Mouse (Mus musculus) CH12.LX (cell line): ENCODE measurements around the gene Klk1b4. TPM values are rescaled to one million over a fixed set of nuclear protein-coding genes. Genes with fewer than 3 reads are reported as not detected.

ENCODE experiments used
- DNase-seq: peaks from one replicate; pipeline ENCODE4 v3.0.0-alpha.2; 2013; ENCODE audit errors: extremely low read depth
- H3K27ac ChIP-seq: 2 replicates; pipeline ENCODE4 v1.5.1; 2012; ENCODE audit warnings: low read depth, mild to moderate bottlenecking, control low read depth, moderate library complexity; ENCODE audit not compliant: insufficient read depth
- H3K27me3 ChIP-seq: replicated peaks from 2 replicates; pipeline ENCODE3; 2012; ENCODE audit warnings: inconsistent platforms
- H3K36me3 ChIP-seq, 2 experiments: replicated peaks in 1 of 2; 2 replicates each; pipeline versions ENCODE3 to v1.6.1; 2012; ENCODE audit warnings: inconsistent platforms in 1 of 2, low read length in 1 of 2, mild to moderate bottlenecking in 1 of 2, mixed read lengths in 1 of 2, moderate library complexity in 1 of 2; ENCODE audit not compliant: control insufficient read depth in 1 of 2, insufficient read depth in 1 of 2
- H3K4me1 ChIP-seq, 2 experiments: 2 replicates each; pipeline ENCODE4 v1.6.1; 2012; ENCODE audit warnings: inconsistent platforms in 1 of 2, moderate library complexity in 1 of 2; ENCODE audit not compliant: insufficient read depth in 2 of 2, control insufficient read depth in 1 of 2
- H3K4me2 ChIP-seq: 2 replicates; pipeline ENCODE4 v1.6.1; 2012; ENCODE audit warnings: low read depth, mild to moderate bottlenecking, control low read depth; ENCODE audit not compliant: poor library complexity, insufficient read depth, severe bottlenecking
- H3K4me3 ChIP-seq, 3 experiments: fragments of 150-350 bp in 1 of 3; sonication (generic) in 1 of 3; replicated peaks in 1 of 3; 2 replicates each; pipeline versions ENCODE3 to v1.5.1; 2011 to 2012; ENCODE audit warnings: low read depth in 2 of 3, low read length in 2 of 3, mild to moderate bottlenecking in 2 of 3, moderate library complexity in 2 of 3, control low read depth in 1 of 3, improper control_type of control experiment in 1 of 3, inconsistent platforms in 1 of 3, mixed read lengths in 1 of 3; ENCODE audit not compliant: poor library complexity in 1 of 3
- H3K79me2 ChIP-seq: replicated peaks from 2 replicates; pipeline ENCODE4 v1.6.1; 2012; ENCODE audit warnings: mild to moderate bottlenecking, moderate library complexity; ENCODE audit not compliant: control insufficient read depth, poor library complexity, insufficient read depth, severe bottlenecking; ENCODE audit errors: extremely low read depth
- H3K9ac ChIP-seq: 2 replicates; pipeline ENCODE4 v1.6.1; 2012; ENCODE audit warnings: low read depth, mild to moderate bottlenecking, control low read depth, moderate library complexity; ENCODE audit not compliant: insufficient read depth
- H3K9me3 ChIP-seq: replicated peaks from 2 replicates; pipeline ENCODE3; 2012; ENCODE audit warnings: low read length, inconsistent platforms, mixed read lengths
- BHLHE40 ChIP-seq: IDR thresholded peaks from 2 replicates; pipeline ENCODE4 v1.6.1; 2011; ENCODE audit warnings: mild to moderate bottlenecking, low read depth, low read length, improper control_type of control experiment
- CHD1 ChIP-seq: IDR thresholded peaks from 2 replicates; pipeline ENCODE4 v1.6.1; 2012; ENCODE audit warnings: low read depth, low read length, improper control_type of control experiment, inconsistent platforms
- CHD2 ChIP-seq: IDR thresholded peaks from 2 replicates; pipeline ENCODE4 v1.6.1; 2011; ENCODE audit warnings: low read length, improper control_type of control experiment
- CTCF ChIP-seq, 2 experiments: IDR thresholded peaks in 1 of 2; conservative IDR thresholded peaks in 1 of 2; 2 replicates each; pipeline ENCODE4 v1.5.1; 2011 to 2012; ENCODE audit warnings: low read depth in 2 of 2, low read length in 2 of 2, improper control_type of control experiment in 1 of 2, inconsistent platforms in 1 of 2, mild to moderate bottlenecking in 1 of 2, moderate library complexity in 1 of 2
- E2F4 ChIP-seq: IDR thresholded peaks from 2 replicates; pipeline ENCODE4 v1.6.1; 2011; ENCODE audit warnings: low read depth, low read length, improper control_type of control experiment; ENCODE audit not compliant: insufficient replicate concordance
- ELF1 ChIP-seq: IDR thresholded peaks from 2 replicates; pipeline ENCODE4 v1.6.1; 2014; ENCODE audit warnings: low read depth, mild to moderate bottlenecking, inconsistent platforms, low read length, improper control_type of control experiment
- EP300 ChIP-seq: IDR thresholded peaks from 2 replicates; pipeline ENCODE4 v1.6.1; 2011; ENCODE audit warnings: low read length, improper control_type of control experiment
- ETS1 ChIP-seq: conservative IDR thresholded peaks from 2 replicates; pipeline ENCODE4 v1.6.1; 2012; ENCODE audit warnings: low read depth, mild to moderate bottlenecking, inconsistent platforms, low read length, improper control_type of control experiment, moderate library complexity
- GABPA ChIP-seq: IDR thresholded peaks from 2 replicates; pipeline ENCODE4 v1.6.1; 2012; ENCODE audit warnings: low read depth, low read length, improper control_type of control experiment, inconsistent platforms; ENCODE audit not compliant: insufficient replicate concordance
- HCFC1 ChIP-seq: IDR thresholded peaks from 2 replicates; pipeline ENCODE4 v1.6.1; 2012; ENCODE audit warnings: low read depth, mild to moderate bottlenecking, inconsistent platforms, low read length, improper control_type of control experiment
- IRF4 ChIP-seq: IDR thresholded peaks from 2 replicates; pipeline ENCODE4 v1.6.1; 2014; ENCODE audit warnings: low read depth, mild to moderate bottlenecking, inconsistent platforms, low read length, improper control_type of control experiment
- JUN ChIP-seq: IDR thresholded peaks from 2 replicates; pipeline ENCODE4 v1.6.1; 2011; ENCODE audit warnings: low read depth, mild to moderate bottlenecking, low read length, improper control_type of control experiment, moderate library complexity; ENCODE audit not compliant: insufficient read depth
- JUND ChIP-seq: conservative IDR thresholded peaks from 2 replicates; pipeline ENCODE4 v1.6.1; 2011; ENCODE audit warnings: low read depth, low read length, improper control_type of control experiment
- KAT2A ChIP-seq: IDR thresholded peaks from 2 replicates; pipeline ENCODE4 v1.6.1; 2012; ENCODE audit warnings: low read length, improper control_type of control experiment, inconsistent platforms; ENCODE audit not compliant: insufficient replicate concordance
- MAFK ChIP-seq: IDR thresholded peaks from 2 replicates; pipeline ENCODE4 v1.6.1; 2011; ENCODE audit warnings: low read length, improper control_type of control experiment; ENCODE audit not compliant: insufficient replicate concordance
- MAX ChIP-seq: IDR thresholded peaks from 2 replicates; pipeline ENCODE4 v1.6.1; 2011; ENCODE audit warnings: low read length, improper control_type of control experiment
- MAZ ChIP-seq: IDR thresholded peaks from 2 replicates; pipeline ENCODE4 v1.6.1; 2012; ENCODE audit warnings: low read depth, mild to moderate bottlenecking, inconsistent platforms, low read length, improper control_type of control experiment, moderate library complexity
- MEF2A ChIP-seq: IDR thresholded peaks from 2 replicates; pipeline ENCODE4 v1.6.1; 2014; ENCODE audit warnings: low read depth, mild to moderate bottlenecking, inconsistent platforms, low read length, improper control_type of control experiment, borderline replicate concordance
- MXI1 ChIP-seq: IDR thresholded peaks from 2 replicates; pipeline ENCODE4 v1.6.1; 2011; ENCODE audit warnings: mild to moderate bottlenecking, low read depth, low read length, improper control_type of control experiment
- MYC ChIP-seq: IDR thresholded peaks from 2 replicates; pipeline ENCODE4 v1.6.1; 2011; ENCODE audit warnings: low read depth, mild to moderate bottlenecking, improper control_type of control experiment, low read length
- NELFE ChIP-seq: IDR thresholded peaks from 2 replicates; pipeline ENCODE4 v1.6.1; 2011; ENCODE audit warnings: low read depth, low read length, improper control_type of control experiment
- NRF1 ChIP-seq: IDR thresholded peaks from 2 replicates; pipeline ENCODE4 v1.6.1; 2014; ENCODE audit warnings: low read depth, mild to moderate bottlenecking, inconsistent platforms, low read length, improper control_type of control experiment, moderate library complexity
- PAX5 ChIP-seq: IDR thresholded peaks from 2 replicates; pipeline ENCODE4 v1.6.1; 2012; ENCODE audit warnings: low read length, inconsistent platforms, mixed read lengths
- POLR2A ChIP-seq: IDR thresholded peaks from 2 replicates; pipeline ENCODE4 v1.6.1; 2011; ENCODE audit warnings: low read depth, mild to moderate bottlenecking, improper control_type of control experiment, low read length
- POLR2AphosphoS2 ChIP-seq: IDR thresholded peaks from 2 replicates; pipeline ENCODE4 v1.6.1; 2011; ENCODE audit warnings: low read depth, low read length, improper control_type of control experiment
- RAD21 ChIP-seq: IDR thresholded peaks from 2 replicates; pipeline ENCODE4 v1.6.1; 2011; ENCODE audit warnings: low read depth, mild to moderate bottlenecking, low read length, improper control_type of control experiment, moderate library complexity
- RCOR1 ChIP-seq: conservative IDR thresholded peaks from 2 replicates; pipeline ENCODE4 v1.6.1; 2012; ENCODE audit warnings: low read depth, mild to moderate bottlenecking, inconsistent platforms, low read length, improper control_type of control experiment
- SIN3A ChIP-seq: IDR thresholded peaks from 2 replicates; pipeline ENCODE4 v1.6.1; 2012; ENCODE audit warnings: low read length, improper control_type of control experiment, inconsistent platforms
- SMC3 ChIP-seq: IDR thresholded peaks from 2 replicates; pipeline ENCODE4 v1.6.1; 2011; ENCODE audit warnings: low read depth, low read length, improper control_type of control experiment
- TBP ChIP-seq: conservative IDR thresholded peaks from 2 replicates; pipeline ENCODE4 v1.6.1; 2011; ENCODE audit warnings: low read depth, low read length, improper control_type of control experiment
- TCF12 ChIP-seq: IDR thresholded peaks from 2 replicates; pipeline ENCODE4 v1.6.1; 2014; ENCODE audit warnings: low read depth, mild to moderate bottlenecking, inconsistent platforms, low read length, improper control_type of control experiment
- UBTF ChIP-seq: IDR thresholded peaks from 2 replicates; pipeline ENCODE4 v1.6.1; 2012; ENCODE audit warnings: low read depth, mild to moderate bottlenecking, inconsistent platforms, low read length, improper control_type of control experiment, moderate library complexity
- USF1 ChIP-seq: IDR thresholded peaks from 2 replicates; pipeline ENCODE4 v1.6.1; 2014; ENCODE audit warnings: low read depth, mild to moderate bottlenecking, inconsistent platforms, low read length, improper control_type of control experiment
- USF2 ChIP-seq: conservative IDR thresholded peaks from 2 replicates; pipeline ENCODE4 v1.6.1; 2011; ENCODE audit warnings: low read depth, low read length, improper control_type of control experiment
- ZC3H11A ChIP-seq: IDR thresholded peaks from 2 replicates; pipeline ENCODE4 v1.6.1; 2012; ENCODE audit warnings: low read depth, mild to moderate bottlenecking, inconsistent platforms, low read length, improper control_type of control experiment
- ZKSCAN1 ChIP-seq: IDR thresholded peaks from 2 replicates; pipeline ENCODE4 v1.6.1; 2012; ENCODE audit warnings: low read depth, inconsistent platforms, low read length, improper control_type of control experiment, borderline replicate concordance
- ZMIZ1 ChIP-seq: IDR thresholded peaks from 2 replicates; pipeline ENCODE4 v1.6.1; 2012; ENCODE audit warnings: low read depth, mild to moderate bottlenecking, inconsistent platforms, low read length, improper control_type of control experiment
- ZNF384 ChIP-seq: IDR thresholded peaks from 2 replicates; pipeline ENCODE4 v1.6.1; 2012; ENCODE audit warnings: low read depth, low read length, improper control_type of control experiment, inconsistent platforms
- dilution Hi-C: fragments of 300-500 bp; cut with MboI; formaldehyde crosslinking; loops from 2 replicates; pipeline ENCODE4 v1.14.3; 2020; ENCODE audit warnings: low sequenced_read_pairs; ENCODE audit not compliant: extremely low pct_unique_long_range_greater_than_20kb, extremely low pct_ligation_motif_present
- in situ Hi-C: fragments of 300-500 bp; cut with MboI; formaldehyde crosslinking; loops from 3 replicates; pipeline ENCODE4 v1.14.3; 2019; ENCODE audit warnings: low sequenced_read_pairs, low pct_ligation_motif_present, low pct_unique_long_range_greater_than_20kb, mixed read lengths
- polyA plus RNA-seq: library from polyadenylated mRNA; unstranded; fragments of >175 nt; gene quantifications from 2 replicates; pipeline ENCODE4 v1.2.1, GENCODE M21; 2012; ENCODE audit warnings: low read depth; ENCODE audit not compliant: insufficient read length
- total RNA-seq, 2 experiments: library from RNA; depleted of rRNA; stranded (reverse); fragments of 300-350 nt in 1 of 2; fragments of >200 nt in 1 of 2; gene quantifications; 2 replicates each; pipeline ENCODE4 v1.2.3; 2012 to 2014

The Klk1b4 gene
- total and polyA plus RNA-seq, 3 experiments: not detected

GRCm38 (mm10) chr7:44246055-44246983 lies 39.1 kb downstream of the Klk1b4 start, which contains the start of the genes 1700028J19Rik and 2410002F23Rik:
Gene 1700028J19Rik (minus strand): TSS chr7:44246695.
Gene 2410002F23Rik (plus strand): TSS chr7:44246722.
- TF ChIP-seq POLR2AphosphoS2 (peak; percentile 98), NRF1 (no peak), NELFE (peak; percentile 99), JUND (no peak), UBTF (no peak), RAD21 (no peak), BHLHE40 (no peak; the same call in 1 of the 2 replicates), ETS1 (no peak), CHD1 (no peak), IRF4 (peak; percentile 20; the same call in 1 of the 2 replicates), ZKSCAN1 (no peak), MAZ (peak; percentile 97), ZNF384 (no peak), JUN (no peak), CHD2 (no peak), RCOR1 (no peak), USF2 (no peak), E2F4 (peak; percentile 89; the same call in 1 of the 2 replicates), MYC (peak; percentile 49; the same call in 1 of the 2 replicates), POLR2A (peak; percentile 99), PAX5 (no peak), MAX (peak; percentile 100), CTCF (conservative IDR thresholded peaks at IDR 0.05 in 1 of 2, IDR thresholded peaks at IDR 0.05 in 1 of 2; ENCODE audit: low read depth in 2 of 2, low read length in 2 of 2) (no peak; a peak in 1 of 4 replicates), SMC3 (no peak), ELF1 (peak; percentile 92), SIN3A (peak; percentile 93), TCF12 (peak; percentile 75), MAFK (no peak), GABPA (no peak), EP300 (no peak; the same call in 1 of the 2 replicates), MXI1 (peak; percentile 82), USF1 (no peak), MEF2A (no peak), ZMIZ1 (peak; percentile 98), HCFC1 (peak; percentile 83), KAT2A (peak; percentile 76; the same call in 1 of the 2 replicates), ZC3H11A (no peak), TBP (peak; percentile 96)
- TF ChIP-seq, all 38 proteins: peak for 16
- dilution Hi-C loops: no loop called here
- H3K9ac ChIP-seq: peak within 1 kb of the TSS; percentile 92
- DNase-seq: peak; percentile 87
- H3K79me2 ChIP-seq: peaks cover 18% of the 10 kb centered on the region
- H3K4me2 ChIP-seq: peak within 1 kb of the TSS; percentile 79
- in situ Hi-C loops: no loop called here
- H3K36me3 ChIP-seq: peaks cover 25 to 32% of the 10 kb centered on the region in 2 experiments
- H3K4me1 ChIP-seq: peaks cover 8 to 46% of the 10 kb centered on the region in 2 experiments
- H3K4me3 ChIP-seq: peak within 1 kb of the TSS; percentile 78 to 99 (median 95)
- no peaks in the 10 kb centered on the region for H3K27me3 ChIP-seq
- no peaks in the 10 kb centered on the region for H3K9me3 ChIP-seq
- peak within 1 kb of the TSS; percentile 65 for H3K27ac ChIP-seq
